Mouse (Mus musculus) myocyte (in vitro differentiated cells): ENCODE measurements at regions not wholly inside any gene's neighbourhood (a gene's known extent, or its start where the extent isn't known, plus 50 kb on each side); places are given as distances from the start of the nearest gene placed in this dataset.

Experiments
- H3K27me3 ChIP-seq: one replicate; pipeline ENCODE4 v1.6.1; 2011; ENCODE audit not compliant: control insufficient read depth, insufficient read depth, insufficient read length
- H3K36me3 ChIP-seq: one replicate; pipeline ENCODE4 v1.6.1; 2011; ENCODE audit not compliant: control insufficient read depth, insufficient read depth
- H3K4me2 ChIP-seq: one replicate; pipeline ENCODE4 v1.6.1; 2011; ENCODE audit warnings: low read depth, control low read depth
- H3K4me3 ChIP-seq: one replicate; pipeline ENCODE4 v1.5.1; 2011; ENCODE audit warnings: mild to moderate bottlenecking, control low read depth, moderate library complexity
- H3K79me2 ChIP-seq: one replicate; pipeline ENCODE4 v1.6.1; 2011; ENCODE audit not compliant: control insufficient read depth, insufficient read depth
- H3ac ChIP-seq: one replicate; pipeline ENCODE4 v1.6.1; 2011; ENCODE audit not compliant: control insufficient read depth, insufficient read length
- CEBPB ChIP-seq: IDR thresholded peaks from 2 replicates; pipeline ENCODE4 v1.6.1; 2011; ENCODE audit warnings: mild to moderate bottlenecking, moderate library complexity; ENCODE audit not compliant: poor library complexity, insufficient read depth, severe bottlenecking
- E2F4 ChIP-seq: IDR thresholded peaks from one replicate; pipeline ENCODE4 v1.6.1; 2011; ENCODE audit warnings: mild to moderate bottlenecking, control low read depth, moderate library complexity; ENCODE audit not compliant: insufficient read depth
- MAX ChIP-seq: IDR thresholded peaks from one replicate; pipeline ENCODE4 v1.6.1; 2011; ENCODE audit warnings: low read depth, mild to moderate bottlenecking, control low read depth
- MYOD1 ChIP-seq, 3 experiments: IDR thresholded peaks; one replicate each; pipeline ENCODE4 v1.6.1; 2011; ENCODE audit warnings: control low read depth in 2 of 3, low read depth in 2 of 3, mild to moderate bottlenecking in 2 of 3, moderate library complexity in 1 of 3; ENCODE audit not compliant: insufficient read length in 2 of 3, control insufficient read depth in 1 of 3
- MYOG ChIP-seq, 3 experiments: IDR thresholded peaks; one replicate each; pipeline ENCODE4 v1.6.1; 2011; ENCODE audit warnings: control low read depth in 2 of 3, low read depth in 2 of 3, mild to moderate bottlenecking in 2 of 3; ENCODE audit not compliant: insufficient read length in 2 of 3, control insufficient read depth in 1 of 3, insufficient read depth in 1 of 3
- POLR2A ChIP-seq: IDR thresholded peaks from one replicate; pipeline ENCODE4 v1.6.1; 2011; ENCODE audit warnings: low read depth, mild to moderate bottlenecking, control low read depth, moderate library complexity; ENCODE audit not compliant: insufficient read length
- POLR2AphosphoS2 ChIP-seq: IDR thresholded peaks from one replicate; pipeline ENCODE4 v1.6.1; 2011; ENCODE audit warnings: low read depth, control low read depth; ENCODE audit not compliant: insufficient read length
- REST ChIP-seq: IDR thresholded peaks from one replicate; pipeline ENCODE4 v1.6.1; 2011; ENCODE audit warnings: mild to moderate bottlenecking, control low read depth, moderate library complexity; ENCODE audit not compliant: insufficient read depth, insufficient read length
- SRF ChIP-seq: IDR thresholded peaks from one replicate; pipeline ENCODE4 v1.6.1; 2011; ENCODE audit warnings: low read depth; ENCODE audit not compliant: control insufficient read depth, insufficient read length
- TCF12 ChIP-seq: IDR thresholded peaks from one replicate; pipeline ENCODE4 v1.6.1; 2011; ENCODE audit warnings: mild to moderate bottlenecking, control low read depth; ENCODE audit not compliant: poor library complexity, insufficient read depth, severe bottlenecking
- TCF3 ChIP-seq: IDR thresholded peaks from one replicate; pipeline ENCODE4 v1.6.1; 2011; ENCODE audit warnings: low read depth, control low read depth; ENCODE audit not compliant: insufficient read length
- USF1 ChIP-seq: IDR thresholded peaks from one replicate; pipeline ENCODE4 v1.6.1; 2011; ENCODE audit warnings: low read depth, mild to moderate bottlenecking, control low read depth, moderate library complexity

GRCm38 (mm10) chr16:24172653-24173052 lies 184.0 kb upstream of the Bcl6 start:
- Histone ChIP-seq H3ac (no peak overlapping the region), H3K27me3 (no peaks in the 10 kb centered on the region), H3K36me3 (no peaks in the 10 kb centered on the region), H3K79me2 (no peaks in the 10 kb centered on the region), H3K4me2 (no peak overlapping the region), H3K4me3 (no peak overlapping the region)
- no peak for TF ChIP-seq MYOD1 (IDR thresholded peaks at IDR 0.05; ENCODE audit: control insufficient read depth in 1 of 3, insufficient read length in 2 of 3, low read depth in 2 of 3)
- TF ChIP-seq TCF3, result no peak
- no peak for TF ChIP-seq MAX
- TF ChIP-seq REST, result no peak
- no peak for TF ChIP-seq TCF12
- no peak for TF ChIP-seq SRF
- TF ChIP-seq E2F4, result no peak
- TF ChIP-seq POLR2AphosphoS2, result no peak
- TF ChIP-seq MYOG (IDR thresholded peaks at IDR 0.05; ENCODE audit: control insufficient read depth in 1 of 3, insufficient read depth in 1 of 3, insufficient read length in 2 of 3, low read depth in 2 of 3), result no peak
- no peak for TF ChIP-seq CEBPB

DNA sequence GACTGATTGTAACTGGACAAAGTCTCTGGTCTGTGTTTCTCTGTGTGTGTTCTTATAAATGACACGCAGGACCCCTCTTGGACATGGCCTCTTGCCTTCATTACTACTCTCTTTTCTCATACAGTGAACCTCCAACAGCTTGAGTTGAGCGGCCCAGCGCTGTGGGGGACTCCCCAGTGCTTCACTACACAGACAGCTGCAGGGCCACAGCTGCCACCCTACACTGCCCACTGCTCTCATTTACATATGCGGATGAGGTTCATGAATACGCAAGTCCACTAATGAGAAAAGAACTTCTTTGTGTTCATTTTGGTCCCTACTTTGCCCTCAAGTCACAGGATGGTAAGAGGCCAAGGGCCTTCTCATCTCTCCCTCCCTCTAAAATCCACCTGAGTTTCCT lies 183.4 kb upstream of the Bcl6 start:
- TF ChIP-seq MYOG (IDR thresholded peaks at IDR 0.05; ENCODE audit: control insufficient read depth in 1 of 3, insufficient read depth in 1 of 3, insufficient read length in 2 of 3, low read depth in 2 of 3) (peak in 1 of 3 experiments; percentile 33), MYOD1 (IDR thresholded peaks at IDR 0.05; ENCODE audit: control insufficient read depth in 1 of 3, insufficient read length in 2 of 3, low read depth in 2 of 3) (no peak), POLR2AphosphoS2 (no peak), REST (no peak)
- no peak overlapping the region for H3ac ChIP-seq
- H3K36me3 ChIP-seq, result no peaks in the 10 kb centered on the region
- no peaks in the 10 kb centered on the region for H3K79me2 ChIP-seq
- no peak overlapping the region for H3K4me2 ChIP-seq
- H3K4me3 ChIP-seq, result no peak overlapping the region
- no peaks in the 10 kb centered on the region for H3K27me3 ChIP-seq

DNA sequence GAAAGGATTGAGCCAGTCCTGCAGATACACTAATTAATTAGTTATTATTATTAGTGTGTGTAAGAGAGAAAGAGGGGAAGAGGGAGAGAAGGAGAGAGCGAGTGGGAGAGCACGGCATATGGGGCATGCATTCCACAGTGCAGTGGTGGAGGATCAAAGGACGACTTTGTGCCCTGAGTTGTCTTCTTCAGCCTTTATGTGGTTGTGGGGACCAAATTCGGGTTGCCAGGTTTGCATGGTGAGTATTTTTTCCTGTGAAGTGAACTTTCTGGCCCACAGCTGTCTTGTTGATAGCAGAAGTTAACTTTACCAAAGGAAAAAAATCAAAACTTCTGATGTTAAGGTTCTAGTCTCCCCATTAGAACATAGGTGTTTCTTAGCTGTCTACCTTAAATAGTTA lies 182.5 kb upstream of the Bcl6 start:
- H3K36me3 ChIP-seq, result no peaks in the 10 kb centered on the region
- H3K4me3 ChIP-seq, result no peak overlapping the region
- H3ac ChIP-seq, result no peak overlapping the region
- H3K27me3 ChIP-seq, result no peaks in the 10 kb centered on the region
- H3K4me2 ChIP-seq, result no peak overlapping the region
- no peak for TF ChIP-seq SRF
- no peak for TF ChIP-seq TCF12
- TF ChIP-seq TCF3, result no peak
- no peak for TF ChIP-seq MAX
- TF ChIP-seq REST, result no peak
- no peak for TF ChIP-seq POLR2A
- no peak for TF ChIP-seq CEBPB
- no peak for TF ChIP-seq MYOD1 (IDR thresholded peaks at IDR 0.05; ENCODE audit: control insufficient read depth in 1 of 3, insufficient read length in 2 of 3, low read depth in 2 of 3)
- no peak for TF ChIP-seq E2F4
- TF ChIP-seq USF1, result no peak
- no peak for TF ChIP-seq MYOG (IDR thresholded peaks at IDR 0.05; ENCODE audit: control insufficient read depth in 1 of 3, insufficient read depth in 1 of 3, insufficient read length in 2 of 3, low read depth in 2 of 3)
- no peak for TF ChIP-seq POLR2AphosphoS2
- no peaks in the 10 kb centered on the region for H3K79me2 ChIP-seq

DNA sequence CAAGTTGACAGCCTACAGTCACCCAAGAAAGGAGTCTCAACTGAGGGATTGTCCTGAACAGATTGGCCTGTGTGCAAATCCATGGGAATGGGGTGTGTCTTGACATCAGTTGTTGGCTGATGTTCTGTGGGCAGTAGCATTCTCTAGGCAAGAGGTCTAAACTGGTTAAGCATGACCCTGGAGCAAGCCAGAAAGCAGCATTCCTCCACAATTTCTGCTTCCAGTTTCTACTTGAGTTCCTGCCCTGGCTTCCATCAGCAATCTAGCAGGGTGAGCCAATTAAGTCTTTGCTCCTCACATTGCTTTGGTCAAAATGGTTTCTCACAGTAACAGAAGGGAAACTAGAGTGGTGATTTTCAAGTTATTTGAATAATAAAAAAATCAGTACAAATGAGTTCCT lies 177.8 kb upstream of the Bcl6 start:
- H3K36me3 ChIP-seq, result no peaks in the 10 kb centered on the region

GRCm38 (mm10) chr16:24165461-24166081 lies 176.9 kb upstream of the Bcl6 start:
- no peak overlapping the region for H3K4me2 ChIP-seq
- H3K79me2 ChIP-seq, result no peaks in the 10 kb centered on the region
- H3K36me3 ChIP-seq, result no peaks in the 10 kb centered on the region
- no peak overlapping the region for H3ac ChIP-seq
- no peaks in the 10 kb centered on the region for H3K27me3 ChIP-seq
- H3K4me3 ChIP-seq, result no peak overlapping the region
- peak in 2 of 3 experiments; percentile 13 to 55 for TF ChIP-seq MYOG (IDR thresholded peaks at IDR 0.05; ENCODE audit: control insufficient read depth in 1 of 3, insufficient read depth in 1 of 3, insufficient read length in 2 of 3, low read depth in 2 of 3)
- no peak for TF ChIP-seq POLR2A
- peak in 2 of 3 experiments; percentile 5 to 50 for TF ChIP-seq MYOD1 (IDR thresholded peaks at IDR 0.05; ENCODE audit: control insufficient read depth in 1 of 3, insufficient read length in 2 of 3, low read depth in 2 of 3)

More for the DNA sequence above, 177.8 kb upstream of the Bcl6 start:
- TF ChIP-seq MAX (no peak), SRF (no peak), MYOG (IDR thresholded peaks at IDR 0.05; ENCODE audit: control insufficient read depth in 1 of 3, insufficient read depth in 1 of 3, insufficient read length in 2 of 3, low read depth in 2 of 3) (no peak), MYOD1 (IDR thresholded peaks at IDR 0.05; ENCODE audit: control insufficient read depth in 1 of 3, insufficient read length in 2 of 3, low read depth in 2 of 3) (no peak), TCF12 (no peak), POLR2A (no peak), POLR2AphosphoS2 (no peak), USF1 (no peak), REST (no peak), E2F4 (no peak), TCF3 (no peak)
- no peak overlapping the region for H3K4me2 ChIP-seq
- H3ac ChIP-seq, result no peak overlapping the region
- no peaks in the 10 kb centered on the region for H3K27me3 ChIP-seq
- no peaks in the 10 kb centered on the region for H3K79me2 ChIP-seq
- H3K4me3 ChIP-seq, result no peak overlapping the region
